Comparison of ENCODE assay signal across 8 mouse cellular contexts in the genomic region with DNA sequence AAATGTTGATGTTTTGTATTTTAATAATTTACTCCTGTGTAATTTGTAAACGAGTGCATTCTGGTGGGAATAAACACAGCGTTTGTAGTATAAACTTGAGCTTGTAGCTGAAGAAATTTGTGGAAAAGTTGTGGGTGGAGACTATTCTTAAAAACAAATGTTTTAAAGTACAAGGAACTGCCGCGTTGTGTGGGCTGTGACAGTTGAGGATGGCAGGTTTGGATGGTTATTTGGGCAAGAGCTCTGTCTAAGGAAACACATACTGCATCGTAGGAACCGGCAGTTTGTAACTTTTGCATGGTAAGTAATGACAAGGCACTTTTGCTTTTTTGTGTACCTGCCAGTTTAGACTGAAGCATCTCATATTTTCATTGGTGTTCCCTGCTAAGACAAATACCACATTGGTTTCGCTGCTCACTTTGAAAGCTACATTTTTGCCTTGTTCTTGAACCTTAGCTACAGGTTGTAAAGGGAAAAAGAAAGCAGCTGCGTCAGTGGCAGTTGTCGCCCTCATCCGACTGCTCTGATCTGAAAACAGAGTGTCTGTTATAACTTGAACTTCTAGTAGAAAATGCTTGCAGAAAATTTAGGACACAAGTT. TPM values are rescaled to one million over a fixed set of nuclear protein-coding genes. Genes with fewer than 3 reads are reported as not detected.
DNase-seq lines count a peak whose midpoint lies in the region; ATAC-seq and TF ChIP-seq lines count a peak whose summit lies in the region.

No protein-coding gene starts in this region.

- ATAC-seq in kidney, embryonic 14.5 days (ENCODE audit: low FRiP score, low TSS enrichment) = no peak
- no peak for ATAC-seq in heart, embryonic 15.5 days (replicated peaks; ENCODE audit: insufficient number of reproducible peaks, insufficient read depth, low FRiP score, low read depth)

- H3K4me2 ChIP-seq in kidney, embryonic 14.5 days (replicated peaks; ENCODE audit: low read depth, low read length) = peak overlapping the region; percentile 78
- peak overlapping the region; percentile 88 for H3K4me2 ChIP-seq in heart, embryonic 15.5 days

- H3K9ac ChIP-seq in kidney, embryonic 14.5 days (ENCODE audit: low read depth, low read length) = no peak overlapping the region
- no peak overlapping the region for H3K9ac ChIP-seq in heart, embryonic 15.5 days

- no peaks in the 10 kb centered on the region for H3K36me3 ChIP-seq in kidney, embryonic 14.5 days (ENCODE audit: control insufficient read depth, insufficient read depth, low read length)
- H3K36me3 ChIP-seq in heart, embryonic 15.5 days = no peaks in the 10 kb centered on the region

- no peak for TF ChIP-seq POLR2A in bone marrow, adult 2 months (IDR thresholded peaks at IDR 0.05; ENCODE audit: borderline replicate concordance, control insufficient read depth, low read depth, low read length)

- DNase-seq in kidney, postnatal 14 days = no peak
- DNase-seq in lung, postnatal 36 days = peak; percentile 17
- DNase-seq in urinary bladder, postnatal 14 days (ENCODE audit: low spot score) = no peak
- DNase-seq in layer of hippocampus, adult 8-10 months (ENCODE audit: low spot score in 2 of 2) = no peak
- DNase-seq in layer of hippocampus, postnatal 25 days (ENCODE audit: extremely low spot score in 1 of 2, low spot score in 1 of 2) = no peak

- H3K4me1 ChIP-seq in kidney, embryonic 14.5 days (ENCODE audit: control insufficient read depth, insufficient read depth, low read length) = peaks cover 7% of the 10 kb centered on the region
- H3K4me1 ChIP-seq in bone marrow, adult 2 months (ENCODE audit: control insufficient read depth, insufficient read depth, low read length) = peaks cover 1% of the 10 kb centered on the region; the same call in 1 of the 2 replicates
- peaks cover 26% of the 10 kb centered on the region for H3K4me1 ChIP-seq in heart, embryonic 15.5 days (replicated peaks)

- no peak overlapping the region for H3K4me3 ChIP-seq in kidney, embryonic 14.5 days (ENCODE audit: low read length)
- H3K4me3 ChIP-seq in bone marrow, adult 2 months (replicated peaks; ENCODE audit: control insufficient read depth, low read depth, low read length) = peak overlapping the region; percentile 45
- peak overlapping the region; percentile 27 for H3K4me3 ChIP-seq in heart, embryonic 15.5 days

- no peak for TF ChIP-seq CTCF in bone marrow, adult 2 months (IDR thresholded peaks at IDR 0.05; ENCODE audit: control insufficient read depth, insufficient read depth, low read length)

- no peaks in the 10 kb centered on the region for H3K9me3 ChIP-seq in kidney, embryonic 14.5 days (ENCODE audit: control insufficient read depth, low read length)
- no peaks in the 10 kb centered on the region for H3K9me3 ChIP-seq in heart, embryonic 15.5 days (replicated peaks)

- no peak overlapping the region for H3K27ac ChIP-seq in kidney, embryonic 14.5 days (ENCODE audit: low read depth, low read length)
- no peak overlapping the region for H3K27ac ChIP-seq in bone marrow, adult 2 months (ENCODE audit: control insufficient read depth, insufficient read depth, low read depth, low read length, poor library complexity)
- no peak overlapping the region for H3K27ac ChIP-seq in heart, embryonic 15.5 days

- WGBS in kidney, embryonic 14.5 days = 73% methylated on average over 10 of the region's 10 CpGs
- 10% methylated on average over 10 of the region's 10 CpGs for WGBS in bone marrow, adult 2 months
- 61% methylated on average over 10 of the region's 10 CpGs for WGBS in heart, embryonic 15.5 days

- no peaks in the 10 kb centered on the region for H3K27me3 ChIP-seq in kidney, embryonic 14.5 days (ENCODE audit: control insufficient read depth, insufficient read depth, low read length)
- H3K27me3 ChIP-seq in heart, embryonic 15.5 days = no peaks in the 10 kb centered on the region

RNA-seq across cellular contexts. Expression of a gene that starts 2.1 kb away (rescaled TPM):
- 4.9 and 10.3 TPM in 2 replicates for polyA plus RNA-seq in kidney, embryonic 14.5 days (2014; fragmentation: Nextera tagmentation; extraction: Ambion mirVana)
- 2.4 and 2.6 TPM in 2 replicates for polyA plus RNA-seq in bone marrow, adult 2 months (2011; ENCODE audit: insufficient read depth, insufficient read length, low replicate concordance, missing spikeins)
- 5.2 and 6.5 TPM in 2 replicates for polyA plus RNA-seq in heart, embryonic 15.5 days (2015; fragmentation: Nextera tagmentation; extraction: Ambion mirVana)
- total RNA-seq in layer of hippocampus, adult 8-10 months (2022) = 10 to 100 TPM; 10.4 to 13.0 (median 11.6) TPM
- total RNA-seq in layer of hippocampus, postnatal 25 days (2021) = 10 to 100 TPM in 1 of 2 experiments, 1 to 10 TPM in 1; 8.5 to 10.7 TPM
